Mouse (Mus musculus): ENCODE results near the gene Ifi214. TPM values are rescaled to one million over a fixed set of nuclear protein-coding genes. Genes with fewer than 3 reads are reported as not detected.
A peak's percentile ranks its signal among the peaks of the same experiment; 100 is the strongest.
"Not testable (repeated sequence)": the region's sequence is repeated elsewhere in the genome, so short reads cannot be mapped to it uniquely, and the experiment has no call there.

The Ifi214 gene
- total RNA-seq (2021), result not detected
- long read RNA-seq, experiment 1, result 0 reads
- long read RNA-seq, experiment 2, result 0 reads

- H3K27ac ChIP-seq; intact Hi-C loops (cut with DNase I); H3K4me3 ChIP-seq; DNase-seq: not testable (repeated sequence)
Measured at GRCm38 (mm10) chr1:173535791-173536190, at the start of gene Ifi214. TSS of gene Ifi214 (minus strand) at chr1:173535957.

- no peak overlapping the region for H3K27ac ChIP-seq
- DNase-seq, result no peak
- H3K4me3 ChIP-seq, result no peak overlapping the region
- TF ChIP-seq CTCF (IDR thresholded peaks at IDR 0.05), result no peak
- intact Hi-C loops (cut with DNase I), result no loop called here
Measured at GRCm38 (mm10) chr1:173579921-173580585, 44.3 kb upstream of the Ifi214 start.

- DNase-seq, result no peak
- intact Hi-C loops (cut with DNase I), result no loop called here
- Histone ChIP-seq H3K27ac (no peak overlapping the region), H3K4me3 (no peak overlapping the region)
- no peak for TF ChIP-seq CTCF (IDR thresholded peaks at IDR 0.05)
Measured at GRCm38 (mm10) chr1:173579079-173579478, 43.3 kb upstream of the Ifi214 start.

GRCm38 (mm10) chr1:173550491-173551050 is 14.8 kb upstream of the Ifi214 start:
- intact Hi-C loops (cut with DNase I); H3K4me3 ChIP-seq: not testable (repeated sequence)
- DNase-seq, result peak; percentile 24
- peak overlapping the region; percentile 54; the same call in 1 of the 2 replicates for H3K27ac ChIP-seq

GRCm38 (mm10) chr1:173548798-173549197 is 13.0 kb upstream of the Ifi214 start:
- H3K4me3 ChIP-seq; DNase-seq; intact Hi-C loops (cut with DNase I); H3K27ac ChIP-seq: not testable (repeated sequence)

GRCm38 (mm10) chr1:173521452-173521851 is 14.3 kb downstream of the Ifi214 start:
- no peak for TF ChIP-seq CTCF (IDR thresholded peaks at IDR 0.05)
- Histone ChIP-seq H3K4me3 (no peak overlapping the region), H3K27ac (no peak overlapping the region)
- intact Hi-C loops (cut with DNase I), result no loop called here
- no peak for DNase-seq

GRCm38 (mm10) chr1:173510595-173510994 is 25.2 kb downstream of the Ifi214 start:
- H3K4me3 ChIP-seq; DNase-seq; H3K27ac ChIP-seq; intact Hi-C loops (cut with DNase I): not testable (repeated sequence)

- DNase-seq; intact Hi-C loops (cut with DNase I); H3K4me3 ChIP-seq; H3K27ac ChIP-seq: not testable (repeated sequence)
Measured at GRCm38 (mm10) chr1:173491483-173491882, 44.3 kb downstream of the Ifi214 start.

GRCm38 (mm10) chr1:173490812-173491480 is 44.8 kb downstream of the Ifi214 start, which contains the start of gene Ifi206:
TSS of gene Ifi206 (minus strand) at chr1:173491041.
- DNase-seq; H3K27ac ChIP-seq; H3K4me3 ChIP-seq; intact Hi-C loops (cut with DNase I): not testable (repeated sequence)

GRCm38 (mm10) chr1:173481182-173481574 is 54.6 kb downstream of the Ifi214 start:
- H3K27ac ChIP-seq; intact Hi-C loops (cut with DNase I); H3K4me3 ChIP-seq; DNase-seq: not testable (repeated sequence)

- intact Hi-C loops (cut with DNase I); H3K27ac ChIP-seq; DNase-seq; H3K4me3 ChIP-seq: not testable (repeated sequence)
Measured at GRCm38 (mm10) chr1:173480399-173481181, 55.2 kb downstream of the Ifi214 start.

Small RNA genes within 50 kb of the gene (microRNA-seq; reads per million reads assigned to microRNA genes)
- gene Gm44481, result not detected

Other genes starting within 250 kb of the Ifi214 start
- gene Ackr1, start 202.2 kb downstream of the Ifi214 start, total RNA-seq (2021), result 1 to 10 TPM; 2.5 to 3.0 TPM
- gene Aim2, start 185.1 kb downstream of the Ifi214 start, total RNA-seq (2021), result under 1 TPM; 0.11 to 0.28 TPM
- 10 to 100 TPM in 1 of 2 experiments, 1 to 10 TPM in 1; 7.2 to 12.2 TPM for gene Cadm3, start 168.3 kb downstream of the Ifi214 start, total RNA-seq (2021)
- gene Ifi206, start 44.9 kb downstream of the Ifi214 start, total RNA-seq (2021), result not detected
- not detected for gene Ifi213, start 63.3 kb upstream of the Ifi214 start, total RNA-seq (2021)
- gene Ifi209, start 95.0 kb upstream of the Ifi214 start, total RNA-seq (2021), result under 1 TPM; 0.11 to 0.18 TPM
- under 1 TPM; 0.08 TPM for gene Ifi208, start 137.7 kb upstream of the Ifi214 start, total RNA-seq (2021)
- gene Ifi207, start 205.8 kb upstream of the Ifi214 start, total RNA-seq (2021), result 1 to 10 TPM; 3.2 to 6.6 TPM
- gene Ifi204, start 231.0 kb upstream of the Ifi214 start, total RNA-seq (2021), result 1 to 10 TPM; 2.6 to 4.4 TPM